Mouse (Mus musculus) bone marrow macrophage, adult 2 months (primary cell): ENCODE data around the gene Dscaml1. TPM values are rescaled to one million over a fixed set of nuclear protein-coding genes. Genes with fewer than 3 reads are reported as not detected.

Experiments
- H3K27ac ChIP-seq: 2 replicates; pipeline ENCODE4 v1.5.1; 2012; ENCODE audit warnings: low read depth, low read length; ENCODE audit not compliant: insufficient read depth
- H3K4me1 ChIP-seq: 2 replicates; pipeline ENCODE4 v1.6.1; 2012; ENCODE audit warnings: low read length; ENCODE audit not compliant: control insufficient read depth, insufficient read depth
- H3K4me3 ChIP-seq: 2 replicates; pipeline ENCODE4 v1.5.1; 2012; ENCODE audit warnings: mild to moderate bottlenecking, low read length, moderate library complexity; ENCODE audit not compliant: insufficient read depth
- CTCF ChIP-seq: IDR thresholded peaks from 2 replicates; pipeline ENCODE4 v1.5.1; 2012; ENCODE audit warnings: low read depth, mild to moderate bottlenecking, low read length, moderate library complexity
- POLR2A ChIP-seq: IDR thresholded peaks from 2 replicates; pipeline ENCODE4 v1.6.1; 2012; ENCODE audit warnings: mild to moderate bottlenecking, low read depth, low read length, borderline replicate concordance
- polyA plus RNA-seq: library from polyadenylated mRNA; stranded (reverse); fragments of >200 nt; gene quantifications from 2 replicates; pipeline ENCODE4 v1.2.4, GENCODE M21; 2012; ENCODE audit not compliant: missing spikeins, insufficient read depth, insufficient read length

The Dscaml1 gene
- polyA plus RNA-seq, 1 experiment: not detected

GRCm38 (mm10) chr9:45429392-45429791 lies 3.0 kb downstream of the Dscaml1 start:
- Histone ChIP-seq H3K27ac (no peak overlapping the region), H3K4me1 (no peaks in the 10 kb centered on the region), H3K4me3 (no peak overlapping the region)
- TF ChIP-seq CTCF (no peak), POLR2A (no peak)

GRCm38 (mm10) chr9:45429951-45430697 lies 3.7 kb downstream of the Dscaml1 start:
- Histone ChIP-seq H3K4me3 (no peak overlapping the region), H3K4me1 (no peaks in the 10 kb centered on the region), H3K27ac (no peak overlapping the region)
- TF ChIP-seq POLR2A: no peak

- TF ChIP-seq POLR2A: no peak
- TF ChIP-seq CTCF: no peak
- Histone ChIP-seq H3K27ac (no peak overlapping the region), H3K4me1 (no peaks in the 10 kb centered on the region), H3K4me3 (no peak overlapping the region)
Measured at GRCm38 (mm10) chr9:45430698-45430959, 4.2 kb downstream of the Dscaml1 start.

GRCm38 (mm10) chr9:45431150-45431549 lies 4.7 kb downstream of the Dscaml1 start:
- no peak overlapping the region for H3K4me3 ChIP-seq
- TF ChIP-seq CTCF (no peak), POLR2A (no peak)
- no peaks in the 10 kb centered on the region for H3K4me1 ChIP-seq
- no peak overlapping the region for H3K27ac ChIP-seq

- no peaks in the 10 kb centered on the region for H3K4me1 ChIP-seq
- no peak for TF ChIP-seq POLR2A
- no peak for TF ChIP-seq CTCF
- H3K4me3 ChIP-seq: no peak overlapping the region
- H3K27ac ChIP-seq: no peak overlapping the region
Measured at GRCm38 (mm10) chr9:45432639-45433038, 6.2 kb downstream of the Dscaml1 start.

GRCm38 (mm10) chr9:45433119-45433518 lies 6.7 kb downstream of the Dscaml1 start:
- Histone ChIP-seq H3K4me1 (no peaks in the 10 kb centered on the region), H3K27ac (no peak overlapping the region), H3K4me3 (no peak overlapping the region)
- no peak for TF ChIP-seq CTCF
- TF ChIP-seq POLR2A: no peak

GRCm38 (mm10) chr9:45434171-45434570 lies 7.7 kb downstream of the Dscaml1 start:
- no peak overlapping the region for H3K4me3 ChIP-seq
- TF ChIP-seq POLR2A (no peak), CTCF (no peak)
- H3K4me1 ChIP-seq: no peaks in the 10 kb centered on the region

GRCm38 (mm10) chr9:45439025-45439424 lies 12.6 kb downstream of the Dscaml1 start:
- no peak overlapping the region for H3K4me3 ChIP-seq
- no peaks in the 10 kb centered on the region for H3K4me1 ChIP-seq
- TF ChIP-seq CTCF (no peak), POLR2A (no peak)
- no peak overlapping the region for H3K27ac ChIP-seq

More at GRCm38 (mm10) chr9:45434171-45434570, 7.7 kb downstream of the Dscaml1 start:
- H3K27ac ChIP-seq: no peak overlapping the region

- no peak for TF ChIP-seq POLR2A
- no peak for TF ChIP-seq CTCF
- no peak overlapping the region for H3K4me3 ChIP-seq
- H3K4me1 ChIP-seq: no peaks in the 10 kb centered on the region
- no peak overlapping the region for H3K27ac ChIP-seq
Measured at GRCm38 (mm10) chr9:45440083-45440784, 13.8 kb downstream of the Dscaml1 start.

GRCm38 (mm10) chr9:45444251-45444798 lies 17.9 kb downstream of the Dscaml1 start:
- Histone ChIP-seq H3K27ac (no peak overlapping the region), H3K4me3 (no peak overlapping the region), H3K4me1 (no peaks in the 10 kb centered on the region)
- TF ChIP-seq CTCF (no peak), POLR2A (no peak)
